Mouse (Mus musculus): ENCODE measurements around the gene Lrrc23. TPM values are rescaled to one million over a fixed set of nuclear protein-coding genes. Genes with fewer than 3 reads are reported as not detected.

Gene Lrrc23
- polyA plus RNA-seq, 1 experiment from 2014 or later: 0.92 TPM

DNA sequence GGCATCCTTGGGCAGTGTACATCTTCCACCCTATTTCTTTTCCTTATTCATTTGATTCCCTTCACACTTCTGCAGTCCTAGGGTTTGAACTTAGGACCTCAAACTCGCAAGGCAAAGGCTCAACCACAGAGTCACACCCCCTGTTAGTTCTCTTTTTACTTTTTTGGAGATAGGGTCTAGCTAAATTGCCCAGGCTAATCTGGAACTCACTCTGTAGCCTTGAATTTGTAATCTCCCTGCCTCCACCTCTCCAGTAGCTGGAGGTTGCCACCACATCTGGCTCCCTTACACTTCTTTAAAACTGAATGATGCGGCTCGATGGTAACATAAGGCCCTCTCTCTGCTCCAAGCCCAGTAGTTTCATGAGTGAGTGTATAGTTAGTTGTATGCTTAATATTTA, 45.1 kb downstream of the Lrrc23 start:
- H3K27me3 ChIP-seq (ENCODE audit: control insufficient read depth, insufficient read depth, low read length): no peaks in the 10 kb centered on the region
- H3K9ac ChIP-seq (replicated peaks; ENCODE audit: low read depth, low read length): no peak overlapping the region
- H3K27ac ChIP-seq (ENCODE audit: low read depth, low read length): no peak overlapping the region
- WGBS: 95% methylated on average over 3 of the region's 3 CpGs
- H3K36me3 ChIP-seq (ENCODE audit: control insufficient read depth, insufficient read depth, low read length): no peaks in the 10 kb centered on the region
- H3K4me1 ChIP-seq (ENCODE audit: control insufficient read depth, insufficient read depth, low read length): peaks cover 7% of the 10 kb centered on the region; the same call in 1 of the 2 replicates
- no peak for ATAC-seq (ENCODE audit: low read depth)
- no peak overlapping the region for H3K4me2 ChIP-seq (ENCODE audit: low read depth, low read length)
- no peaks in the 10 kb centered on the region for H3K9me3 ChIP-seq (ENCODE audit: control insufficient read depth, low read length)
- H3K4me3 ChIP-seq (ENCODE audit: low read depth, low read length): no peak overlapping the region

DNA sequence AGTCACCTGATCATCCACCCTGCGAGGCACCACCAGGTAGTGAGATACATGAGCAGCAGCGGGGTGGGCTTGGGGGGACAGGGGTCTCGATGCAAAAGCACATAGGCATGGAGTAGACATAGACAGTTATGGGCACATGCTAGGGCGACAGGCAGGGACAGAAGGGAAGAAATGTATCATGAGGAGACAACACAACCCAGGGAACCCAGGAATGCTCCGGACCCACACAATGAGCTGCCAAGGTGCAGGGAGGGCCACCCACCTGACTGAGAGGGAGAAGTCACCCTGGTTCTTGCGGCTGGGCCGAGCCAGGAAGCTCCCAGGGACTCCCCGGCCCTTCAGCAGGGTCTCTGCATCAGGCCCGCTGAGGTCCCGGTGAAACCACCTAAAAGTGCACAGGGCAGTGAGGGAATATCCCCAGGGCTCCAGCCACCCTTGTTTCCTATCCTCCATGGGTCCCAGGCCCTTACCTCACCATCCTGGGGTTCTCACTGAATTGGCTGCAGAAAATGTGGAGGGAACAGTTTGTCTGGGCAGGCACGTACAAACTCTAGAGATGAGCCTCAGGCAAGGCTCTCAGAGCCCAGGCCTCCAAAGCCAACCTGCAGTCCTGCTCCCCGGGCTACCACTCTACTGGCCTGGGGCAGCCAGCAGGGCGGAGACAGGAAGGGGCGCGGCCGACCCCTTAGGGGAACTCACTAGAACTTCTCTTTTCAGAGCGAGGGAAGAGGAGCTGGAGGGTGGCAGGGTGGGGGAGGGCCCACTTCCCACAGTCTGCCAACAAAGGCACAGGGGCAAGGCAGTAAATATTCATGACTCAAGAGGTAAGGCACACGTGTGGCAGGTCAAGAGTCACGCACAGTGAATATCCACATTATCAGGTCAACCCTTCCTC, 46.8 kb downstream of the Lrrc23 start:
- Histone ChIP-seq H3K9ac (replicated peaks; ENCODE audit: low read depth, low read length) (no peak overlapping the region), H3K4me3 (ENCODE audit: low read depth, low read length) (no peak overlapping the region), H3K27ac (ENCODE audit: low read depth, low read length) (no peak overlapping the region), H3K9me3 (ENCODE audit: control insufficient read depth, low read length) (no peaks in the 10 kb centered on the region), H3K27me3 (ENCODE audit: control insufficient read depth, insufficient read depth, low read length) (no peaks in the 10 kb centered on the region), H3K4me2 (ENCODE audit: low read depth, low read length) (no peak overlapping the region), H3K36me3 (ENCODE audit: control insufficient read depth, insufficient read depth, low read length) (no peaks in the 10 kb centered on the region), H3K4me1 (ENCODE audit: control insufficient read depth, insufficient read depth, low read length) (no peaks in the 10 kb centered on the region)
- ATAC-seq (ENCODE audit: low read depth): no peak
- 43% methylated on average over 19 of the region's 19 CpGs for WGBS

DNA sequence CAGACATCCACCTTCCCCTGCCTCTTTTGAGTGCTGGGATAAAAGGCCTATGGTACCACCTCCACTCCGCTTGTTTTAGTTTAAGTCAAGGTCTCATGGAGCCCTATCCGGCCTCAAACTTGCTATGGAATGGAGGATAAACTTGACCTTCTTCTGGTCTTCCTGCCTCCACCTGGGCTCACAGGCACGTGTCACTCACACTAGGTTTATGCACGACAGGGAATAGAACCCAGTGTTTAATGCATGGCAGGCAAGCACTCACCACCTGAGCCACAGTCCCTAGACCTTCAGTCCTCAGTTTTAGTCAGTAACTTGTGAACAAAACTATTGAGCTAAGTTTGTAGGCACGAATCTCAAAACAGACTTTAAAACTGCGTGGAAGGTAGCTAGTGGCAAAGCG, 48.5 kb downstream of the Lrrc23 start:
- Histone ChIP-seq H3K4me3 (ENCODE audit: low read depth, low read length) (no peak overlapping the region), H3K27me3 (ENCODE audit: control insufficient read depth, insufficient read depth, low read length) (no peaks in the 10 kb centered on the region), H3K27ac (ENCODE audit: low read depth, low read length) (no peak overlapping the region), H3K9ac (replicated peaks; ENCODE audit: low read depth, low read length) (no peak overlapping the region), H3K9me3 (ENCODE audit: control insufficient read depth, low read length) (no peaks in the 10 kb centered on the region), H3K4me1 (ENCODE audit: control insufficient read depth, insufficient read depth, low read length) (no peaks in the 10 kb centered on the region), H3K4me2 (ENCODE audit: low read depth, low read length) (no peak overlapping the region), H3K36me3 (ENCODE audit: control insufficient read depth, insufficient read depth, low read length) (no peaks in the 10 kb centered on the region)
- WGBS: 89% methylated on average over 7 of the region's 7 CpGs
- no peak for ATAC-seq (ENCODE audit: low read depth)

DNA sequence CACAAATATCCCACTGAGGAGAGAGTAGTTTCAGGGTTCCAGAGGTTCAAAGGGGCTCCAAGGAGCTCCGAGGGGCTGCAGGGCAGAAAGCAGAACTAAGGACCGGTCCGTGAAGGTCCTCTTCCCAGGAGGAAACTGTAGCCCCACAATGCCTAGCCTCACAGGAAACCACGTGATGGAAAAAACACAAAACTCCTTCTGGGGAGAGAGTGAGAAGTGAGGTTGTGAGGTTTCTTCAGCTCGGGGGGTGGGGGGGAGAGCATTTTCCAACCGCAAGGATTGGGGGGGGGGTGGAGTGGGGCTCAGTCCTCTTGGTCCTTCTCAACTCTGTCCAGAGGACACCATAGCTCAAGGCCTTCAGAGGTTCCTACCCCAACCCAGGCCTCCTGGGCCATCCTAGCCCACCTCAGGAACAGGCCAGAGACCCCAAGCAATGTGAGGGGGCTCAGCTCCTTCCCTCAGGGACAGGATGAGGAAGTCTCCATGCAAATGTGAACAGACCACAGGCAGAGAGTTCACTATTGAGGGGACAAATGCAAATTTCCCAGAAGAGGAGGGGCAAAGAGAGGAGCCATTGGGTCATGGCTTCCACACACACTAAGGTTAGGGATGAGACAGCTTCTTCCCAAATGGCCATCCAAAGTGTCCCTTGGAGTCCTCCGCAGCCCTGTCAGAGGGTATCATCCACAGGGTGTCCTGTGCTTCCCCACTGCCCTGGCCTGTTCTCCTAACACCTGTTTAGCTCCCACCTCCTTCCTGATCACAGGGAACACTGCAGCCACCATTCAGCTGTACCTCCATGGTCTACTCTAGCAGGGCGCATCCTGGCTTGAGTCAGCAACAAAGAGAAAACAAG, 49.4 kb downstream of the Lrrc23 start:
- Histone ChIP-seq H3K4me1 (ENCODE audit: control insufficient read depth, insufficient read depth, low read length) (no peaks in the 10 kb centered on the region), H3K9me3 (ENCODE audit: control insufficient read depth, low read length) (no peaks in the 10 kb centered on the region), H3K27me3 (ENCODE audit: control insufficient read depth, insufficient read depth, low read length) (no peaks in the 10 kb centered on the region), H3K4me3 (ENCODE audit: low read depth, low read length) (no peak overlapping the region), H3K9ac (replicated peaks; ENCODE audit: low read depth, low read length) (no peak overlapping the region), H3K4me2 (ENCODE audit: low read depth, low read length) (no peak overlapping the region), H3K27ac (ENCODE audit: low read depth, low read length) (no peak overlapping the region), H3K36me3 (ENCODE audit: control insufficient read depth, insufficient read depth, low read length) (no peaks in the 10 kb centered on the region)
- ATAC-seq (ENCODE audit: low read depth): no peak
- WGBS: 88% methylated on average over 8 of the region's 8 CpGs

DNA sequence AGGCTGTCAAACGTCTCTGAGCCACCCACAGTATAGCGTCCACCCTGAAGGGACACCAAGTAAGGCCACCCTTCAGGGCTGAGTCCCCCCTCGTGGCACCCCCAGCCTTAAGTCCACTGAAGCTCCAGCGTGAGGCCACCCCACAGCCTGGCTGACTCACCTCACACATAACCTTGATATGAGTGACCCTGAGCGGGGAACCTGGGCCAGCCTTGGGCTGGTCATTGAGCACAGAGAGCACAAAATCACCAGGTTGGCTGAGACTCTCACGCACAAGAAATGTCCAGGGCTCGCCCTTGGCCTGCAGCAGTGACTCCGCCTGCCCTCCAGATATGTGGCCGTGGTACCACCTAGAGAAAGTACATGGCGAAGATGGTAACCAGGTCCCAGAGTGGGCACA, 50.9 kb downstream of the Lrrc23 start:
- Histone ChIP-seq H3K27me3 (ENCODE audit: control insufficient read depth, insufficient read depth, low read length) (no peaks in the 10 kb centered on the region), H3K9ac (replicated peaks; ENCODE audit: low read depth, low read length) (no peak overlapping the region), H3K36me3 (ENCODE audit: control insufficient read depth, insufficient read depth, low read length) (no peaks in the 10 kb centered on the region), H3K27ac (ENCODE audit: low read depth, low read length) (no peak overlapping the region), H3K9me3 (ENCODE audit: control insufficient read depth, low read length) (no peaks in the 10 kb centered on the region), H3K4me2 (ENCODE audit: low read depth, low read length) (no peak overlapping the region), H3K4me1 (ENCODE audit: control insufficient read depth, insufficient read depth, low read length) (no peaks in the 10 kb centered on the region), H3K4me3 (ENCODE audit: low read depth, low read length) (no peak overlapping the region)
- no peak for ATAC-seq (ENCODE audit: low read depth)
- WGBS: 91% methylated on average over 10 of the region's 10 CpGs

DNA sequence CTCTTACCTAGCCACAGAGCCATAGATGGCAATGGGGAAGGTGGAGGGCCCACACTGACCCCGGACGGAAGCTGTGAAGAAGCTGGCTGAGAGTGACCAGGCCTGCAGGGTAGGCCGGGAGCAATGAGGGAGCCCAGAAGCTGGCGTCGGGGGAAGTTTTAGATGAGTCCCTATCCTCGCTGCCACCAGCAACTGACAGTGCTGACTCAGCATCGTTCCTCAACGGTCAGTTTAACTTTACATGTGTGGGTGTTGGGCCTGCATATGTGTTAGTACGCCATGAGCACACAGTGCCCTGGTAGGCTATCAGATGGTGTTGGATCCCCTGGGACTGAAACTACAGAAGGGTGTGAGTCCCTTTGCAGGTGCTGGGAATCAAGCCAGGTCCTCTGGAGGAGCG, 55.1 kb downstream of the Lrrc23 start:
- no peak overlapping the region for H3K4me2 ChIP-seq (ENCODE audit: low read depth, low read length)
- H3K9me3 ChIP-seq (ENCODE audit: control insufficient read depth, low read length): no peaks in the 10 kb centered on the region
- no peak overlapping the region for H3K4me3 ChIP-seq (ENCODE audit: low read depth, low read length)
- H3K9ac ChIP-seq (replicated peaks; ENCODE audit: low read depth, low read length): no peak overlapping the region
- WGBS: 93% methylated on average over 10 of the region's 10 CpGs
- ATAC-seq (ENCODE audit: low read depth): no peak
- H3K27ac ChIP-seq (ENCODE audit: low read depth, low read length): no peak overlapping the region
- no peaks in the 10 kb centered on the region for H3K36me3 ChIP-seq (ENCODE audit: control insufficient read depth, insufficient read depth, low read length)
- no peaks in the 10 kb centered on the region for H3K4me1 ChIP-seq (ENCODE audit: control insufficient read depth, insufficient read depth, low read length)
- no peaks in the 10 kb centered on the region for H3K27me3 ChIP-seq (ENCODE audit: control insufficient read depth, insufficient read depth, low read length)

DNA sequence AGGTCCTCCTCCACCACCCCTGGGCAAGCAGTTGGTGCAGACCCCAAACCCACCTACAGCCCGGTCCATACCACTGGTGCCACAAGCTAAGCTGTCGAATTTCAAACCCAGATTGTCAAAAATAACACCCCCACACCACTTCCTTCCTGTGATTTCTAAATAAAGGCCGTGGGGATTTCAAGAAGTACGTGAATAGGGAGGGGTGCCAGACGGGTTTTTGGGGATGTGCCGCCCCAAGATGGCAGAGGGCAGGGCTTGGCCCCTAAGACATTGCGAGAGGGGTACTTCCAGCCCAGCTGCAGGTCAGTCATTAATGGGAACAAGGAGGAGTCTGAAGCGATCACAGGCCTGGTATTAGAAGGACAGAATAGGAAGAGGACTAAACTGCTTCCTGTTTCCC, 56.0 kb downstream of the Lrrc23 start:
- H3K9ac ChIP-seq (replicated peaks; ENCODE audit: low read depth, low read length): no peak overlapping the region
- no peaks in the 10 kb centered on the region for H3K36me3 ChIP-seq (ENCODE audit: control insufficient read depth, insufficient read depth, low read length)
- no peak for ATAC-seq (ENCODE audit: low read depth)
- H3K27me3 ChIP-seq (ENCODE audit: control insufficient read depth, insufficient read depth, low read length): no peaks in the 10 kb centered on the region
- no peak overlapping the region for H3K4me3 ChIP-seq (ENCODE audit: low read depth, low read length)
- H3K27ac ChIP-seq (ENCODE audit: low read depth, low read length): no peak overlapping the region
- 79% methylated on average over 8 of the region's 8 CpGs for WGBS
- no peaks in the 10 kb centered on the region for H3K9me3 ChIP-seq (ENCODE audit: control insufficient read depth, low read length)
- H3K4me2 ChIP-seq (ENCODE audit: low read depth, low read length): no peak overlapping the region
- H3K4me1 ChIP-seq (ENCODE audit: control insufficient read depth, insufficient read depth, low read length): no peaks in the 10 kb centered on the region

DNA sequence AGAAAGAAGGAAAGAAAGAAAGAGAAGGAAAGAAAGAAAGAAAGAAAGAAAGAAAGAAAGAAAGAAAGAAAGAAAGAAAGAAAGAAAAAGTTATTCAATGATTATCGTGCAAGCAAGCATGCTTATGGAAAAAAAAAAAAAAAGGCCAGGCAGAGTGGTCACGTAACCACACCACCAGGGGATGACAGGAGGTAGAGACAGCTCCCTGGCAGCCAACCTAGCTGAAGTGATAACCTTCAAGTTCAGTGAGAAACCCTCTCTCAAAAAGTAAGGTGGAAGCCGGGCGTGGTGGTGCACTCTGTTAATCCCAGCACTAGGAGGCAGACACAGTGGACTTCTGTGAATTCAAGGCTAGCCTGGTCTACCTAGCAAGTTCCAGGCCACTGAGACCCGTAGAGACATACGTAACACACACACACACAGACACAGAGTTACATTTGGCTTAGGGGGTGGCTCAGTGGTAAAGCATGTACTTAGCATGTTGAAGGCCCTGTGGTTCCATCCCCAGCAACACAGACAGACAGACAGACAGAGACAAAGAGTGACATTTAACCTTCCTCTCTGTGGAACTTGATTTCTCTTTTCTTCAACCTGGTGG, 56.6 kb downstream of the Lrrc23 start:
- Histone ChIP-seq H3K9me3 (ENCODE audit: control insufficient read depth, low read length) (no peaks in the 10 kb centered on the region), H3K9ac (replicated peaks; ENCODE audit: low read depth, low read length) (no peak overlapping the region), H3K36me3 (ENCODE audit: control insufficient read depth, insufficient read depth, low read length) (no peaks in the 10 kb centered on the region), H3K4me3 (ENCODE audit: low read depth, low read length) (no peak overlapping the region), H3K27ac (ENCODE audit: low read depth, low read length) (no peak overlapping the region), H3K27me3 (ENCODE audit: control insufficient read depth, insufficient read depth, low read length) (no peaks in the 10 kb centered on the region), H3K4me2 (ENCODE audit: low read depth, low read length) (no peak overlapping the region), H3K4me1 (ENCODE audit: control insufficient read depth, insufficient read depth, low read length) (no peaks in the 10 kb centered on the region)
- ATAC-seq (ENCODE audit: low read depth): no peak
- 82% methylated on average over 6 of the region's 6 CpGs for WGBS

DNA sequence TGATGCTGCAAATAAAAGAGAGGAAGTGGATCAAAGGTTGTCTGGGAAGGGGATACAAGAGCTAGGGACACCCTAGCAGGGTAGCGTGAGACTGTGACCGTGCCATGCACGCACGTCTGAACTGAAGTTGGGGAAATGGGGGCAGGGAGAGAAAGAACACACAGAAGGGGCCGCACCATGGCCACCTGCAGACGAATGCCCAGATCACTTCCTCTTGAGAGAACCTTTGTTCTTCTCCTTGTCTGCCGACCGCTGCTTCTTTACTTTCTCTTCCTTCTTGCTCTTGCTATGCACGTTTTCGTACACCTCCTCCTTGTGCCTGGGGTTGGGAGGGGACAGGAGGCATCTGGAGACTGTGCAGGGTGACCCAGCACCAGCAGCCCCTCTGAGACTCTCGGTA, 58.6 kb downstream of the Lrrc23 start:
- Histone ChIP-seq H3K4me2 (ENCODE audit: low read depth, low read length) (no peak overlapping the region), H3K4me1 (ENCODE audit: control insufficient read depth, insufficient read depth, low read length) (no peaks in the 10 kb centered on the region), H3K36me3 (ENCODE audit: control insufficient read depth, insufficient read depth, low read length) (peaks cover 11% of the 10 kb centered on the region), H3K27ac (ENCODE audit: low read depth, low read length) (no peak overlapping the region), H3K9ac (replicated peaks; ENCODE audit: low read depth, low read length) (no peak overlapping the region), H3K4me3 (ENCODE audit: low read depth, low read length) (no peak overlapping the region), H3K9me3 (ENCODE audit: control insufficient read depth, low read length) (no peaks in the 10 kb centered on the region), H3K27me3 (ENCODE audit: control insufficient read depth, insufficient read depth, low read length) (no peaks in the 10 kb centered on the region)
- WGBS: 63% methylated on average over 11 of the region's 11 CpGs
- no peak for ATAC-seq (ENCODE audit: low read depth)

All from neural tube, embryonic 14.5 days (tissue).